Mouse (Mus musculus) embryonic facial prominence, embryonic 15.5 days (tissue): ENCODE results near the gene Rimkla. TPM values are rescaled to one million over a fixed set of nuclear protein-coding genes. Genes with fewer than 3 reads are reported as not detected.
A peak's percentile ranks its signal among the peaks of the same experiment; 100 is the strongest.

Experiments
- ATAC-seq: fragments of 200-750 bp; cut with Nextera tagmentation; 2 replicates; pipeline ENCODE4 v1.8.0; 2017; ENCODE audit warnings: low read depth, moderate TSS enrichment; ENCODE audit not compliant: insufficient number of reproducible peaks, low FRiP score, low TSS enrichment
- H3K27ac ChIP-seq: fragments of 300-500 bp; sonication (generic); replicated peaks from 2 replicates; pipeline ENCODE4 v1.5.1; 2015; ENCODE audit warnings: mild to moderate bottlenecking, inconsistent platforms
- H3K27me3 ChIP-seq: fragments of 300-500 bp; sonication (generic); 2 replicates; pipeline ENCODE4 v1.6.1; 2015; ENCODE audit warnings: inconsistent platforms
- H3K36me3 ChIP-seq: fragments of 300-500 bp; sonication (generic); 2 replicates; pipeline ENCODE4 v1.6.1; 2015; ENCODE audit warnings: mild to moderate bottlenecking, inconsistent platforms
- H3K4me1 ChIP-seq: fragments of 300-500 bp; sonication (generic); 2 replicates; pipeline ENCODE4 v1.6.1; 2015; ENCODE audit warnings: inconsistent platforms
- H3K4me2 ChIP-seq: fragments of 300-500 bp; sonication (generic); replicated peaks from 2 replicates; pipeline ENCODE4 v1.6.1; 2015; ENCODE audit warnings: mild to moderate bottlenecking, inconsistent platforms
- H3K4me3 ChIP-seq: fragments of 300-500 bp; sonication (generic); replicated peaks from 2 replicates; pipeline ENCODE4 v1.5.1; 2015; ENCODE audit warnings: mild to moderate bottlenecking, inconsistent platforms
- H3K9ac ChIP-seq: fragments of 300-500 bp; sonication (generic); 2 replicates; pipeline ENCODE4 v1.6.1; 2015; ENCODE audit warnings: inconsistent platforms
- H3K9me3 ChIP-seq: fragments of 300-500 bp; sonication (generic); replicated peaks from 2 replicates; pipeline ENCODE4 v1.6.1; 2016; ENCODE audit warnings: inconsistent platforms
- WGBS: fragments of 180-500 bp; shearing (Covaris S2); methylation state at CpG from one replicate; pipeline ENCODE4 v1.1.7; 2015; 5-methylcytosine and 5-hydroxymethylcytosine counted together
- polyA plus RNA-seq: library from polyadenylated mRNA; unstranded; fragments of >200 nt; fragmentation: Nextera tagmentation; extraction: Ambion mirVana; gene quantifications from 2 replicates; pipeline ENCODE4 v1.2.1, GENCODE M21; 2015

Gene Rimkla
- polyA plus RNA-seq, 1 experiment from 2014 or later: 0.45 TPM

DNA sequence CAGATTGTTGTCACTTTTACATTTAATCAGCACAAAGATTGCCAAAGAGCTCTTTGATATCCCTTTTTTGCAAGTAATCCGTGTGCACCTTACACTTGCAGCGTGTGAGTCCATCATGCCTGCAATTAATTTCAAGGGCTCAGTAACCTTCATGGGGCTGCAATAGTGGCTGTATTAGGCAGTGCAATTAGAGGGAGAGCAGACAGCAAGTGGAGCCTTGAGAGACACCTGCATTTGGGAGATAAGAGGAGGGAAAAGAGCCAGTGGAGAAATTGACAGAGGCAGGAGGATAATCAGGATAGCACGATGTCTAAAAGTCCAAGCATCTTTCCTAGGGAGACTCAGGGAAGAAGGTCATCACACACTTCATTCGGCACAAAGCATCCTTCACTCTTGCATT, 31.1 kb upstream of the Rimkla start:
- H3K4me1 ChIP-seq: no peaks in the 10 kb centered on the region
- no peak overlapping the region for H3K27ac ChIP-seq
- H3K36me3 ChIP-seq: no peaks in the 10 kb centered on the region
- H3K4me3 ChIP-seq: no peak overlapping the region
- no peak overlapping the region for H3K4me2 ChIP-seq
- H3K9me3 ChIP-seq: no peaks in the 10 kb centered on the region
- no peak for ATAC-seq
- H3K9ac ChIP-seq: no peak overlapping the region
- no peaks in the 10 kb centered on the region for H3K27me3 ChIP-seq
- WGBS: 80% methylated on average over 4 of the region's 4 CpGs

DNA sequence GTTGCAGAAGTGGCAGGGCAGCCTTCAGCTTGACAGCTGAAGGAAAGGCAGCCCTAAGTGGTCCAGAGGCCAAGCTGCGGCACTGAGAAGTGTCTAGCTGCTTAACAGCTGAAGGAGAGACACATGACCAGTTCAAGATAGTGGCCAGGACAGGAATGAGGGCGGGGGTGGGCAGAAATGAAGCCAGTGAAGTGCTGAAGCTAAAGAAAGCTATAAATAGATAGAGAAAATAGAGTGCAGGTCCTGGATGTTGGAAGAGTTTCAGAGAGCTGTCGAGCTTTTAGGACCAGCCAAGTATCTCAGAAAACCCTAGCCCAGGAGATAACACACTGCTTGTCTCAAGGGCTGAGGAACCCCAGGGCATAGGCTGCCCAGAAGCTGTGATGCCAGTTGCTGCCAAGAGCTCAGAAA, 20.3 kb upstream of the Rimkla start:
- Histone ChIP-seq H3K4me1 (no peaks in the 10 kb centered on the region), H3K27ac (no peak overlapping the region), H3K4me3 (no peak overlapping the region), H3K27me3 (no peaks in the 10 kb centered on the region), H3K9me3 (no peaks in the 10 kb centered on the region), H3K4me2 (no peak overlapping the region), H3K36me3 (no peaks in the 10 kb centered on the region), H3K9ac (no peak overlapping the region)
- WGBS: 63% methylated on average over 3 of the region's 3 CpGs
- ATAC-seq: no peak

DNA sequence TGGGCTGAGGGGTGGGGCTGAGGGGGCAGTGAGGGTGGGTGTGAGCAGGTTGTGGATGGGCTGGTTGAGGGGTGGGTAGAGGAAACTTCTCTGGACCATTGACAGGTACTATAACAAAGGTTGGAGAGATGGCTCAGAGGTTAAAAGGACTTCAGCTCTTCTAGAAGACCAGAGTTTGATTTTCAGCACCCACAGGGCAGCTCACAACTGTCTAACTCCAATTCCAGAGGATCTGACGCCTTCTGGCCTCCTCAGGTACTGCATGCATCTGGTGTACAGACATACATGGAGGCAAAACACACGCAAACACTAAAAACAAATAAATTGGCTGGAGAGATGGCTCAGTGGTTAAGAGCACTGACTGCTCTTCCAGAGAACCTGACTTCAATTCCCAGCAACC, 19.2 kb upstream of the Rimkla start:
- Histone ChIP-seq H3K9ac (no peak overlapping the region), H3K9me3 (no peaks in the 10 kb centered on the region), H3K27ac (no peak overlapping the region), H3K27me3 (no peaks in the 10 kb centered on the region), H3K4me2 (no peak overlapping the region), H3K4me1 (no peaks in the 10 kb centered on the region), H3K36me3 (no peaks in the 10 kb centered on the region), H3K4me3 (no peak overlapping the region)
- 78% methylated on average over 2 of the region's 2 CpGs for WGBS
- no peak for ATAC-seq

DNA sequence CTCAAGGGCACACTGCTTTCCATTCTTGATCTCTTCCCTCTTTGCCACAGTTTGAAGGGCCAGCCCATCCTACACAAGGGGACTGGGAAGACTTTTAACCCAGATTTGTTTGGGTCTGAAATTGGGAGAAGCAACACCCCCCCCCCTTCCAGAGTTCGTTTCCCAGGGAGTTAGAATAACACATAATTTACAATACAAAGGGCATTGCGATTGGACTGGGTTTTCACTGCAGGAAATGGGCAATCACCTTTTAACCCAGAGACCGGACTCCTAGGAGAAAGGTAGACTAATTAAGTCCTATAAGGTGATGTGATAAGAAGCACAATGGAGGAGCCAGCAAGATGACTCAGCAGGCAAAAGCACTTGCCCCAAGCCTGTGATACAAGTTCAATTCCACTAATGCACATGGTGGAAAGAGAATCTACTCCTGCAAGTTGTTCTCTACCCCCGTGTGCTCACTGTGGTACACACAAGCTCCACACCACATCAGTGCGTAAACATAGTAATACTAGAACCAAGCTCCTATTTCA, 6.0 kb upstream of the Rimkla start:
- WGBS: 52% methylated on average over 5 of the region's 5 CpGs
- Histone ChIP-seq H3K4me3 (no peak overlapping the region), H3K27ac (no peak overlapping the region), H3K4me2 (no peak overlapping the region), H3K9ac (no peak overlapping the region), H3K4me1 (no peaks in the 10 kb centered on the region), H3K36me3 (no peaks in the 10 kb centered on the region), H3K27me3 (peaks cover 8% of the 10 kb centered on the region; the same call in 1 of the 2 replicates), H3K9me3 (no peaks in the 10 kb centered on the region)
- no peak for ATAC-seq

DNA sequence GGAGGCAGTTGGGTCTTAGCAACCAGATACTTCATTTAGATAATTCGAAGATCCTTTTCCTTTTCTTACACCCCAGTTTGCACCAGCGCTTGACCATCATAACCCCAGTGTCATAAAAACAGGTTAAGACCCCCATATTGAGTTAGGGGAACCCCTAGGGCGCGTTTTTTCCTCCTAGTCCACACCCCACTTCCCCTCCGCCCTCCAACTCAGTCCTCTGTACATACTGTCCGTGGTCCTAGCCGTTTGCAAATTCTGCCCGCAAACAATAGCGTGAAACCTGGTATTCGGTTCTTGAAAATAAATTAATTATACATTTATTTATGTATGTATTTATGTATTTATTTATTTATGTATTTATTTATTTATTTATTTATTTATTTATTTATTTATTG, 502 bp upstream of the Rimkla start:
- ATAC-seq: peak; percentile 29; the same call in 1 of the 2 replicates
- no peaks in the 10 kb centered on the region for H3K9me3 ChIP-seq
- peaks cover 34% of the 10 kb centered on the region for H3K27me3 ChIP-seq
- H3K27ac ChIP-seq: no peak overlapping the region
- peak overlapping the region; percentile 52 for H3K4me3 ChIP-seq
- no peak overlapping the region for H3K9ac ChIP-seq
- 37% methylated on average over 10 of the region's 10 CpGs for WGBS
- H3K36me3 ChIP-seq: no peaks in the 10 kb centered on the region
- H3K4me1 ChIP-seq: peaks cover 9% of the 10 kb centered on the region; the same call in 1 of the 2 replicates
- H3K4me2 ChIP-seq: peak overlapping the region; percentile 94

DNA sequence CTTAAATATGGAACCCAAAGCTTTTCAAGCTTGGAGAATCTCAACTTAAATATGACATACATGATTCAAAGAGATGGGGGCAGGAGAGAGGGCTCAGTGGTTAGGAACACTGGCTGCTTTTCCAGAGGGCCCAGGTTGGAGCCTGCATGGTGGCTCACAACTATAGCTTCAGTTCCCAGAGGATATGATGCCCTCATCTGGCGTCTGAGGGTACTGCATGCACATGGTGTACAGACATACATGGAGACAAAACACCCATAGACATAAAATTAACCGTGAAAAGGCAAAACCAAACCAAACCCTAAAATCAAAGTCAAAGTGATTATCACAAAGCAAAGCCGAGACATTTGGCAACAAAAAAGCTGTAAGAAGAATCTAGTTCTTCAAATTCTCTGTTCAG, 1.6 kb downstream of the Rimkla start:
- Histone ChIP-seq H3K27ac (no peak overlapping the region), H3K4me1 (peaks cover 9% of the 10 kb centered on the region; the same call in 1 of the 2 replicates), H3K4me2 (no peak overlapping the region), H3K4me3 (no peak overlapping the region), H3K9ac (no peak overlapping the region), H3K27me3 (peaks cover 34% of the 10 kb centered on the region), H3K36me3 (no peaks in the 10 kb centered on the region), H3K9me3 (no peaks in the 10 kb centered on the region)
- no peak for ATAC-seq
- WGBS: 76% methylated on average over 3 of the region's 3 CpGs

DNA sequence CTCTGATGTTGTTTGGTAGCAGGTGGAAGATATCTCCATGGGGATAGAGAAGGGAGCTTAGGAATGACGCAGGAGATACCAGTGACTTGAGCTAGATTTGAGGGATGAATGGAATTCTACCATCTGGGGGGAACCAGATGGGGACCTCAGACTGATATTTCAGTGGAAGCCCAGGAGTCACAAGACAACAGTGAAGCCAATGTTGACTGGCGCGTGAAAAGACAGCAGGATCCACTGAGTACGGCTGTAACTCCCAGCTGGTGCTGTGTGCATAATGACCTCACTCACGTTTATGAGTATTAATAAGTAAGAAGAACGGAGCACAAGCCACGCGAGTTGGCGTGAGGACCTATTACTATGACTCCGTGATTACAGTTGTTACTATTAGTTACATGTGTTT, 2.8 kb downstream of the Rimkla start:
- WGBS: 88% methylated on average over 10 of the region's 10 CpGs
- Histone ChIP-seq H3K27me3 (peaks cover 33% of the 10 kb centered on the region), H3K9ac (no peak overlapping the region), H3K36me3 (no peaks in the 10 kb centered on the region), H3K9me3 (no peaks in the 10 kb centered on the region), H3K4me1 (peaks cover 9% of the 10 kb centered on the region; the same call in 1 of the 2 replicates), H3K27ac (no peak overlapping the region), H3K4me3 (no peak overlapping the region), H3K4me2 (no peak overlapping the region)
- ATAC-seq: no peak

DNA sequence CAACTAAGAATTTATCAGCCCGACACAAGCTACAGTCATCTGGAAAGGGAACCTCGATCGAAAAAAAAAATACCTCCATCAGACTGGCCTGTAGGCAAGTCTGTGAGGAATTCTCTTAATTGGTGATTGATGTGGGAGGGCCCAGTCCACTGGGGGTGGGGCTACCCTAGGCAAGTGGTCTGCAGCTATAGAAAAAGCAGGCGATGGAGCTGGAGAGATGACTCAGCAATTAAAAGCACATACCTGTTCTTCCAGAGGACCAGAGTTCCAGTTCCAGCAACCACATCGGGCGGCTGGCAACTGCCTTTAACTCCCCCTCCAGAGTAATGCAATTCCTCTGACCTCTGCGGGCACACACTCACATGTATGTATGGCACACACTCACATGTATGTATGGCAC, 7.5 kb downstream of the Rimkla start:
- no peak for ATAC-seq
- H3K4me2 ChIP-seq: no peak overlapping the region
- WGBS: 61% methylated on average over 7 of the region's 7 CpGs

DNA sequence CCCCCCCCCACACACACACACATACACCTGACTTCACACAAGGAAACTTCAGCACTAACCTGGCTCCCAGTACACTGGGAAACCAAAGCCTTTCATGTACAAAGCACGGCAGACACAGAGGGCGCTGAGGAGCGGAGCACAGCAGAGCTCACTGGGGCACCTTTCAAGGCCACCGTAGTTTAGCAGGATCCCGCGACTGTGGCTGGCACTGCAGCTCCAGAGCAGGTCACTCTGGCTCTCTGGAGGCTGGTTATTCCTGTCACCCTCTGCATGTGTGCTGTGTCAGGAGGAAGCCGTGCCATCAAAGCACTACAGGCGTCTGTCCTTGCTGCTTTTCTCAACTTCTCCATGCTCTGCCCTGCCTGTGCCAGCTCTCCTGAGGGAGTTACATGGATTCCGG, 9.4 kb downstream of the Rimkla start:
- Histone ChIP-seq H3K4me3 (no peak overlapping the region), H3K9ac (no peak overlapping the region), H3K4me1 (peaks cover 8% of the 10 kb centered on the region), H3K4me2 (no peak overlapping the region), H3K9me3 (no peaks in the 10 kb centered on the region), H3K27me3 (no peaks in the 10 kb centered on the region; the same call in 1 of the 2 replicates), H3K27ac (no peak overlapping the region), H3K36me3 (no peaks in the 10 kb centered on the region)
- WGBS: 53% methylated on average over 9 of the region's 9 CpGs
- no peak for ATAC-seq

More for the DNA sequence above, 7.5 kb downstream of the Rimkla start:
- no peaks in the 10 kb centered on the region for H3K9me3 ChIP-seq
- H3K27ac ChIP-seq: no peak overlapping the region
- H3K9ac ChIP-seq: no peak overlapping the region
- H3K4me3 ChIP-seq: no peak overlapping the region
- no peaks in the 10 kb centered on the region; the same call in 1 of the 2 replicates for H3K27me3 ChIP-seq
- H3K4me1 ChIP-seq: peaks cover 8% of the 10 kb centered on the region
- H3K36me3 ChIP-seq: no peaks in the 10 kb centered on the region

DNA sequence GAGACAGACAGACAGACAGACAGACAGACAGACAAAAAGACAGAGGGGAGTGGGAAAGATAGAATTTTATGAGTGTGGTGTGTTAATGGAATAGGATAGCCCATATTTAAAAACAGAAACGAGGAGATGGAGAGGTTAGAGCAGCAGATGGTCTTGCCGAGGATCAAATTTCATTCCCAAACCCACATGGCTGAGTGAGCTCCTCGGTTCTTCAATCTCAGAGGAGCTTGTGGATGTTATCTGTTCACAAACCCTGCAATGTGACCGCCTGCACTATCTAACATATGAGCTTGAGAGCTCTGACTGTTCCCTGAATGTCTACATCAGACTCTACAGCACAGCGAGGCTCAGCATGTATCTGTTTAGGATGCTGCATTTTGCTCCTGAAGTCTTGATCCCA, 19.3 kb downstream of the Rimkla start:
- Histone ChIP-seq H3K27me3 (no peaks in the 10 kb centered on the region), H3K9me3 (no peaks in the 10 kb centered on the region), H3K4me1 (no peaks in the 10 kb centered on the region), H3K4me3 (no peak overlapping the region), H3K9ac (no peak overlapping the region), H3K4me2 (no peak overlapping the region), H3K27ac (no peak overlapping the region), H3K36me3 (no peaks in the 10 kb centered on the region)
- 33% methylated on average over 5 of the region's 5 CpGs for WGBS
- no peak for ATAC-seq

DNA sequence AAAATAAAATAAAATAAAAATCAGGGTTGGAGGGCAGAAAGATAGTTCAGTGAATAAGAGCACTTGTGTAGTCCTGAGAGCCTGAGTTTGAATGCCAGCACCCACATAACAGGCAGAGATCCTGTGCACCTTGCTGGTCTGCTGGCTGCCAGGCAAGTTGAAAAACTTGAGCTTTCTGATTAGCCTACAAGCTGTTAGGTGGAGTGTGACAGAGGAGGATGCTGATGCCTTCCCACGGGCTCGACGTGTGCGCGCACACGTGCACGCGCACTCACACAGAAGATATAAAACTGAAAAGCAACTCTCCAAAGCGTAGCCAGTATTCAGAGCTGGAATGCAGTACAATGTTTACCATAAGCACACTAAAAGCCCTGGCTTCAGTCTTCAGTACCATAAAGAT, 19.9 kb downstream of the Rimkla start:
- Histone ChIP-seq H3K4me3 (no peak overlapping the region), H3K9me3 (no peaks in the 10 kb centered on the region), H3K27ac (no peak overlapping the region), H3K4me1 (no peaks in the 10 kb centered on the region), H3K36me3 (no peaks in the 10 kb centered on the region), H3K9ac (no peak overlapping the region), H3K4me2 (no peak overlapping the region), H3K27me3 (no peaks in the 10 kb centered on the region)
- 79% methylated on average over 9 of the region's 9 CpGs for WGBS
- ATAC-seq: no peak

DNA sequence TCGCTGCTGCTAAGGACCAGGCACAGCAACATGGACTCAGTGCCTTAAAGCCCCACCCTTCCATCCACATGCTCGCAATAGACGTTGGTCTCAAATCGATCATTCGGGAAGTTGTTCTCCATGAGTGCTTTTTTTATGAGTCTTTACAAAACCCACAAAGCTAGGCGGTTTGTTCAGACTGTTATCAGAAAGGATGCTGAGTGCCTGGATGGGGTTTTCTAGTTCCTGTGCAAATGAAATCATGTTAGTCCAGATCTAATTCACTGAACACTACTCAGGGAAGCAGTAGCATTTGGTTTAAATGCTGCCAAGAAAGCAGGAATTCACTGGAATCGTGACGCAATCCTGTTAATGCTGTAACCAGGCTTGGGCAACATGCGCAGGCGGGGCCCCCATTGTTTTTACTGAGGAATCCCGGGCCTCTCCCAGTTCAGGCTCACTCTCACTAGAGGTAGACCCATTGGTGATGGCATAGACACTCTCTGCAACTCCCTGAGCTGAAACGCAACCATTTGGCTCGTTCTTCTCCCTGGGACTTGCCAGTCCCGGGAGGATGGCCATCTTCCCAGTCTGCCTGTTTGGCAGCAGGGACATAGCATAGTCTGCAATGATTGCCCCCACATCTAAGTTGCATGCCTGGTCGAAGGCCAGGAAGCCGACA, 24.6 kb downstream of the Rimkla start:
- Histone ChIP-seq H3K27me3 (no peaks in the 10 kb centered on the region), H3K27ac (no peak overlapping the region), H3K4me2 (no peak overlapping the region), H3K9ac (no peak overlapping the region), H3K4me1 (peaks cover 15% of the 10 kb centered on the region), H3K4me3 (no peak overlapping the region), H3K36me3 (no peaks in the 10 kb centered on the region), H3K9me3 (no peaks in the 10 kb centered on the region)
- ATAC-seq: no peak
- 77% methylated on average over 16 of the region's 16 CpGs for WGBS
